Mouse (Mus musculus) embryonic facial prominence, embryonic 11.5 days (tissue): Measurements from ENCODE around the gene Kidins220. TPM values are rescaled to one million over a fixed set of nuclear protein-coding genes. Genes with fewer than 3 reads are reported as not detected.
A peak's percentile ranks its signal among the peaks of the same experiment; 100 is the strongest.

ENCODE experiments used
- ATAC-seq: fragments of 200-750 bp; cut with Nextera tagmentation; replicated peaks from 2 replicates; pipeline ENCODE4 v1.8.0; 2017; ENCODE audit warnings: low read depth; ENCODE audit not compliant: insufficient number of reproducible peaks, low FRiP score, low TSS enrichment
- DNase-seq: peaks from one replicate; pipeline ENCODE4 v3.0.0-alpha.2; 2015; ENCODE audit warnings: low spot score
- H3K27ac ChIP-seq: fragments of 300-500 bp; sonication (generic); replicated peaks from 2 replicates; pipeline ENCODE4 v1.5.1; 2014; ENCODE audit warnings: mild to moderate bottlenecking, low read depth, low read length, control low read depth
- H3K27me3 ChIP-seq: fragments of 300-500 bp; sonication (generic); 2 replicates; pipeline ENCODE4 v1.6.1; 2014; ENCODE audit warnings: mild to moderate bottlenecking, low read length, moderate library complexity, mixed read lengths; ENCODE audit not compliant: control insufficient read depth, insufficient read depth
- H3K36me3 ChIP-seq: fragments of 300-500 bp; sonication (generic); replicated peaks from 2 replicates; pipeline ENCODE4 v1.6.1; 2014; ENCODE audit warnings: low read depth, mild to moderate bottlenecking, low read length, moderate library complexity, mixed read lengths; ENCODE audit not compliant: control insufficient read depth, insufficient read depth
- H3K4me1 ChIP-seq: fragments of 300-500 bp; sonication (generic); 2 replicates; pipeline ENCODE4 v1.6.1; 2014; ENCODE audit warnings: low read length, mixed read lengths; ENCODE audit not compliant: control insufficient read depth, insufficient read depth
- H3K4me2 ChIP-seq: fragments of 300-500 bp; sonication (generic); 2 replicates; pipeline ENCODE4 v1.6.1; 2014; ENCODE audit warnings: low read depth, mild to moderate bottlenecking, control low read depth, low read length, moderate library complexity
- H3K4me3 ChIP-seq: fragments of 300-500 bp; sonication (generic); 2 replicates; pipeline ENCODE4 v1.5.1; 2014; ENCODE audit warnings: low read depth, low read length, control low read depth
- H3K9ac ChIP-seq: fragments of 300-500 bp; sonication (generic); replicated peaks from 2 replicates; pipeline ENCODE4 v1.6.1; 2014; ENCODE audit warnings: mild to moderate bottlenecking, control low read depth, low read length
- H3K9me3 ChIP-seq: fragments of 300-500 bp; sonication (generic); replicated peaks from 2 replicates; pipeline ENCODE4 v1.6.1; 2016; ENCODE audit warnings: mild to moderate bottlenecking, low read length, inconsistent platforms, mixed read lengths; ENCODE audit not compliant: control insufficient read depth
- WGBS: fragments of 180-500 bp; shearing (Covaris S2); extraction: QIAGEN DNeasy Blood & Tissue Kit; methylation state at CpG from one replicate; pipeline ENCODE4 v1.1.7; 2014; 5-methylcytosine and 5-hydroxymethylcytosine counted together
- polyA plus RNA-seq: library from polyadenylated mRNA; unstranded; fragments of >200 nt; fragmentation: Nextera tagmentation; extraction: Ambion mirVana; gene quantifications from 2 replicates; pipeline ENCODE4 v1.2.1, GENCODE M21; 2014

Gene Kidins220
- polyA plus RNA-seq, 1 experiment from 2014 or later = 23.4 TPM

DNA sequence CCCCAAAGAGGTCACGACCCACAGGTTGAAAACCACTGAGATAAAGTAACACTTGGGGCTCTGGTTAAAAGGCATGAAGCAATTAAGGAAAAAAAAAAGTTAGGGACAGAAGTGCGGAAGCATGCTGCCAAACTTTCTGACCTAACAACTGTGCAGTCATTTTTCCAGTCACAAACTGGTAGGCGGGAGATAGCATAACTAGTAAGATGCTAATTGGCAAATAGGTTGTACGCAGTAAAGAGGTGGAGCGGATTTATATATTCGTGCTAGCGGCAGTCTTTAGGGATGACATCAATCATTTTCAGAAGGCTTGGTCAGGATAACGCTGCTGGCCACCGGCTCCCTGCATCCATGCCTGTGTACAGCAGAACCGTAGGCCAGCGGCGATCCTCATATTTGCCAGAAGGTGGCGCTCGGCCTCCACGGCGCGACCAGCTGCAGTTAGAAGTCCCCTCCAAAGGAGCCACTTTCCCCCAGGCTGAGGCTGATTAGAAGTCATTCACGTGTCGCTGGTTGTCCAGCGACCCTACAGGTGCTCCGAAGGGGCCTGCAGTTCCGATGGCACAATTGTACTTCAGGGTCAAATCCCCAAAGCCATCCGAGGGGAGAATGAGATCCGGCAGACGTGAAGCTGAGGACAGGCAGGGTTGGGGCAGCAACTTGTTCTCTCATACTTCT, 117.4 kb downstream of the Kidins220 start:
- Histone ChIP-seq H3K27ac (no peak overlapping the region), H3K9me3 (no peaks in the 10 kb centered on the region), H3K27me3 (no peaks in the 10 kb centered on the region), H3K9ac (no peak overlapping the region; the same call in 1 of the 2 replicates), H3K4me3 (peak overlapping the region; percentile 41), H3K36me3 (no peaks in the 10 kb centered on the region), H3K4me2 (peak overlapping the region; percentile 71), H3K4me1 (no peaks in the 10 kb centered on the region; the same call in 1 of the 2 replicates)
- WGBS = 7% methylated on average over 25 of the region's 25 CpGs
- ATAC-seq (peak; percentile 60), DNase-seq (peak; percentile 91)

DNA sequence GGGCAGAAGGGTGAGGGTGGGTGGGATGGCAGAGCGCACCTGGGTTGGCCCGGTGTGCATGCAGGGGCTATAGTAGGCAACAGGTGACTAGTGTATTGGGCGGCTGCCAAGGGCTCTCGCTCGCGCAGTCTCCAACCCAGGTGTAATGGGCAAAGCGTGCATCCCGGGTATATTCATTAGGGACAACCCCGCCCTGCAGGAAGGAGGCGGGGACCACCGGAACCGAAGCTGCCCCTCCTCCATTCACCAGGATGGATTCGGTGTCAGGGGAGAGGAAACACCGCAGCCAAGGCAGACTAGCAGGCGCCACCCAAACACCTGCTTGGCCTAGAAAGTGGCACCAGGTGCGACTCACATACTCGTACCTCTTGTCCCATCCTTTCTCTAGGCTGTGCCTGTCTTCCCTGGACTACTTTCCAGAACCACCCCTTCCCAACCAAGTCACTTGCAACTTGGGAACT, 118.1 kb downstream of the Kidins220 start:
- ATAC-seq = peak; percentile 34; the same call in 1 of the 2 replicates

DNA sequence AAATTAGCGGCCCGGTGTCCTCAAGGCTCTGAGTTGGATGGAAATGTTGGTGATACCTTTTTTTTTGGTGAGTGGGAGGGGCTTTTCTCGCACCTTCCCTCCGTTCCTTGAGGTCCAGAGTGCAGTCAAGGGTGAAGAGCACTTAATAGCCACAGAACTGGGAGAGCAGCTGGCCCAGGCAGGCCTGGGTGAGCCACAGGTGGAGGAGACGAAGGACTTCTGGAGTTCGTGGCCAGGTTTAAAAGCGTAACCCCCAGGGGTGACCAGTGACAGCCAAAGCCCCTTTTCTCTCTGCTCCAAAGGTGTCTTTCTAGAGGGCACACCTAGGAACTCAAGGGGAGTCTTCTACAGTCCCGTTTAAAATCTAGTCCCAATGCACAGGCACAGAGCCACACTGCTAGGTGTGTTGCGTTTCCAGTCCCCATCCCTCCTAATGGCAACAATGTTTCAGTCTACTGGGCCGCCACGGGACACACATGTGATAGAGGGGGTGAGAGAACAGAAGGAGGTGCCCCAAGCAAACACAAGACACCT, 118.6 kb downstream of the Kidins220 start:
- Histone ChIP-seq H3K4me1 (no peaks in the 10 kb centered on the region; the same call in 1 of the 2 replicates), H3K27me3 (no peaks in the 10 kb centered on the region), H3K36me3 (no peaks in the 10 kb centered on the region), H3K4me3 (peak overlapping the region; percentile 41), H3K27ac (peak overlapping the region; percentile 49; the same call in 1 of the 2 replicates), H3K4me2 (peak overlapping the region; percentile 71), H3K9me3 (no peaks in the 10 kb centered on the region), H3K9ac (peak overlapping the region; percentile 65)
- ATAC-seq (no peak), DNase-seq (peak; percentile 26)
- 10% methylated on average over 11 of the region's 11 CpGs for WGBS

More for the DNA sequence above, 118.1 kb downstream of the Kidins220 start:
- Histone ChIP-seq H3K9me3 (no peaks in the 10 kb centered on the region), H3K27ac (no peak overlapping the region), H3K4me3 (peak overlapping the region; percentile 41), H3K4me2 (peak overlapping the region; percentile 71), H3K4me1 (no peaks in the 10 kb centered on the region; the same call in 1 of the 2 replicates), H3K9ac (peak overlapping the region; percentile 65), H3K36me3 (no peaks in the 10 kb centered on the region), H3K27me3 (no peaks in the 10 kb centered on the region)
- 3% methylated on average over 17 of the region's 17 CpGs for WGBS
- peak; percentile 74 for DNase-seq

DNA sequence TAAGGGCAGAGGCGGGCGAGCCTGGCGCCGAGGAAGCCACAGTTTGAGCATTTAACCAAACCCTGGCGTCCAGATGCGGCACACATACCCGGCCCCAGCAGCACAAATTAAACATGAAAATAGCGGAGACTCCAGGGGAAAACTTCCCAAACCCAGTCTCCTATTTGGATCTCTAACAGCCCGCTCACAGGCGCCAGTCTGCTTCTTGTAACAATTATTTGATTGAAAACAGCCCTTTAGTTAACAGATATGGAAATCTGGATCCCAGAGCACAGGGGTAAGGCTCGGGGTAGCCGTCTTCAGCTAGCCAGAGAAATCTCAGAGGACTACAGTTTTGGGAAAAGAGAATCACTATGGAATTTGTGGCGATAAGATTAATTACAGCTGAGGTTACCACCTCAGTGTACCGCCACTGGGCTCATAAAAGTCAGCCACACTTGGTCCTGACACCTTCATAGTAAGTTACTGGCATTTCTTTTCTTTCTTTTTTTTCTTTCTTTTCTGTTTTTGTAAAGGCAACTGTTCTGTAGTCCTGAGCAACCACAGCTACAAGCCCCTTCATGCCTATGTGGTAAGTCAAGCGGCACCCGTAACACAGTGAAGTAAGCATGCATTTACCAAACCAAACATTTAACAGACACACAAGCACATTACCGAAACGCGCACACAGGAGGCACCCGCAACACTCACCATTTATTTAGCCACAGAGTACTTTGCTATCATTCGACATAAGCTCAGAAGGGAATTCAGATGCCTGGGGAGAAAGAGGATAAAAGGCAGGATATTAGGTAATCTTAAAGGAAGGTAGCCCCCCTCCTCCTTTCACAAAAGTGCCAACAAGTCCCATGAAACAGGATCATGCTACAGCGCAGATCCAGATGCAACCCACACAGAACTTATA, 120.1 kb downstream of the Kidins220 start:
- Histone ChIP-seq H3K4me3 (peak overlapping the region; percentile 87), H3K4me1 (no peaks in the 10 kb centered on the region; the same call in 1 of the 2 replicates), H3K9ac (peak overlapping the region; percentile 72), H3K36me3 (no peaks in the 10 kb centered on the region), H3K27me3 (no peaks in the 10 kb centered on the region), H3K9me3 (no peaks in the 10 kb centered on the region), H3K27ac (peak overlapping the region; percentile 81), H3K4me2 (peak overlapping the region; percentile 55)
- DNase-seq (peak; percentile 78), ATAC-seq (no peak)
- WGBS = under 1% methylated on average over 22 of the region's 22 CpGs

DNA sequence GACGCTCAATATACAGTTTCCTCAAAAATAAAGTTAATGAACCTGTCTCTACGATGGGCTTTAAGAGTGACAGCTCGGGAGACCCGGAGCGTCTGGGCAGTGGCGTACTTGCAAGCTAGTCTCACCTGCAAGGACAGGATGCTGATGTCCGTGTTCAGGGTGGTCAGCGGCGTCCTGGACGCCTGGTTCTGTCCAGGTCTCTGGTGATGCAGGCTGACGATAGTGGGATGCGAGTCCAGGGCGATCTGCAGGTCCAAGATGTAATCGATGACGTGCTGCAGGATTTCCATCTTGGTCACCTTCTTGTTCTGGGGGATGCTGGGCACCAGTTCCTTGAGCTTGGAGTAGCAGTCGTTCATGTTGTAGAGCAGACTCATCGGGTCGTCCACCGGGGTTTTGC, 120.8 kb downstream of the Kidins220 start:
- H3K9ac ChIP-seq = peak overlapping the region; percentile 72
- no peaks in the 10 kb centered on the region for H3K36me3 ChIP-seq
- H3K27ac ChIP-seq = peak overlapping the region; percentile 81
- ATAC-seq = no peak
- H3K4me1 ChIP-seq = no peaks in the 10 kb centered on the region; the same call in none of the 2 replicates
- H3K9me3 ChIP-seq = no peaks in the 10 kb centered on the region
- WGBS = 0% methylated on average over 19 of the region's 19 CpGs
- DNase-seq = no peak
- peak overlapping the region; percentile 87 for H3K4me3 ChIP-seq
- H3K27me3 ChIP-seq = no peaks in the 10 kb centered on the region
- peak overlapping the region; percentile 55 for H3K4me2 ChIP-seq

DNA sequence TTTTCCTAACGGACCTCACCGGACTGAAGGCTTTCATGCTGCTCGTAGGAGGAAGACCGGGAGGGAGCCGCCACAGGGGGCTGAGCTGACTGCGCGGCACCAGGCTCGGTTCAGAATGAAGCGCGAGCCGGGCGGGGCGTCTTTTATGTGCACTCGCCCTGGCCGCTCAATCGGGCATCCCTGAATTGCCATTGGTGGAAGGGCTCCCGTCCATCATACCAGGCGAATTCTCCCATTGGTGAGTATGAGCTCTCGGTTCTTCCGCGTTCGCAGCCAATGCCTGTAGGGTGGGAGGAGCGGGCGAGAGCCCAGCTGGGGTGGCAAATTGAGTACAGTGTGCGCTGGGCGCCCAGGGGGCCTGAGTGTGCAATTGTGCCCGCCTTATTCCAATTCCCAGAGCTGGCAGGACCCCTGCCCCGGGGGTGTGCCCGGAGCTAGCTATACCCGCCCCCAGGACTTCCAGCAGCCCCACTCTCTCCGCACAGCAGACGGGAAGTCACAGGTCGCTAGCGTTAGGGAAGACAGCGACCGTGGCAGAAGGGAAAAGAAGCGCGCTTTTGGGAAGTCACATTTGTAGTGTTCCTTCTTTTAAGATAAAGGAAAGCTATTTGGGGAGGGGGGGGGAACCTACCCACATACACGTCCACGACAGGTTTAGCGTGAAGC, 121.4 kb downstream of the Kidins220 start:
- Histone ChIP-seq H3K27me3 (no peaks in the 10 kb centered on the region), H3K36me3 (no peaks in the 10 kb centered on the region), H3K9me3 (no peaks in the 10 kb centered on the region), H3K4me2 (peak overlapping the region; percentile 92), H3K4me1 (no peaks in the 10 kb centered on the region; the same call in none of the 2 replicates), H3K9ac (peak overlapping the region; percentile 72), H3K27ac (peak overlapping the region; percentile 81), H3K4me3 (peak overlapping the region; percentile 87)
- WGBS = under 1% methylated on average over 41 of the region's 41 CpGs
- ATAC-seq (peak; percentile 84), DNase-seq (peak; percentile 98)

DNA sequence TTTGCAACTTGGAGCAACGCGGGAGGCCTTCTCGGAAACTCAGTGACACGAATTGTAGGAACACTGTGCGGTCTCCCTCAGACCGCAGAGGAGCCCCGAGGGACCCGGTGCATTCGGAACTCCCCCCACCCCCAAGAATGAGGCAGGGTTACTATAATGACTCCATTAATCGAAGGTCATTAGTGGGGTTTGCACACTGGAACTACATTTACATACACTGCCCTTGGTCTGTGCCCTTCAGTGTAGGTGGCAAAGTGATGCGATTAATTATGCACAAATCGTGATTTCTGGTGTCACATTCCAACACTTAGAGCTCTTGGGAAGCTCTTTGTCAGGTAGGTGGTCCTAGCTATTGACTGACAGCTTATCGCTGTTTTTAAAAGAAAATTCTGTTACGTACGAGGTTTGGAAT, 121.9 kb downstream of the Kidins220 start:
- Histone ChIP-seq H3K4me3 (peak overlapping the region; percentile 87), H3K36me3 (no peaks in the 10 kb centered on the region), H3K4me2 (peak overlapping the region; percentile 92), H3K27ac (peak overlapping the region; percentile 80), H3K4me1 (no peaks in the 10 kb centered on the region; the same call in none of the 2 replicates), H3K9ac (peak overlapping the region; percentile 69), H3K9me3 (no peaks in the 10 kb centered on the region), H3K27me3 (no peaks in the 10 kb centered on the region)
- DNase-seq (peak; percentile 62), ATAC-seq (no peak)
- WGBS = 1% methylated on average over 15 of the region's 15 CpGs
